In genomic region chr5:24427981-24428402, GRCm38 (mm10) we compare ENCODE assay signal across 8 mouse cellular contexts. TPM values are rescaled to one million over a fixed set of nuclear protein-coding genes. Genes with fewer than 3 reads are reported as not detected.
A peak's percentile ranks its signal among the peaks of the same experiment; 100 is the strongest.
DNase-seq lines count a peak whose midpoint lies in the region; ATAC-seq and TF ChIP-seq lines count a peak whose summit lies in the region.

No protein-coding gene starts in this region.

- H3K36me3 ChIP-seq in heart, embryonic 15.5 days, result peaks cover 36% of the 10 kb centered on the region
- H3K36me3 ChIP-seq in liver, postnatal 0 days (replicated peaks; ENCODE audit: insufficient read depth, low read length), result peaks cover 32% of the 10 kb centered on the region
- H3K36me3 ChIP-seq in stomach, embryonic 15.5 days, result peaks cover 34% of the 10 kb centered on the region

- H3K4me2 ChIP-seq in heart, embryonic 15.5 days, result peak overlapping the region; percentile 20; the same call in 1 of the 2 replicates
- H3K4me2 ChIP-seq in liver, postnatal 0 days (ENCODE audit: low read depth, low read length), result peak overlapping the region; percentile 66
- peak overlapping the region; percentile 93 for H3K4me2 ChIP-seq in stomach, embryonic 15.5 days

- 17% methylated on average over 15 of the region's 15 CpGs for WGBS in heart, embryonic 15.5 days
- 24% methylated on average over 13 of the region's 15 CpGs for WGBS in liver, postnatal 0 days (ENCODE audit: insufficient replicate concordance)
- 12% methylated on average over 15 of the region's 15 CpGs for WGBS in stomach, embryonic 15.5 days

- 0 out of 2 replicates have a peak overlapping the region, but pooled peaks have one; percentile 7 for H3K4me3 ChIP-seq in heart, embryonic 15.5 days
- H3K4me3 ChIP-seq in liver, postnatal 0 days (ENCODE audit: low read depth, low read length), result peak overlapping the region; percentile 41
- peak overlapping the region; percentile 65 for H3K4me3 ChIP-seq in stomach, embryonic 15.5 days (replicated peaks)

- no peak for TF ChIP-seq EP300 in liver, postnatal 0 days (IDR thresholded peaks at IDR 0.05; ENCODE audit: low read depth)

- intact Hi-C loops in heart, postnatal 10 days (cut with DNase I), result loop anchor here (2.0 kb wide), 2 partner anchors 17 to 43 kb away; partner anchors contain the start of gene Fastk

- no peak for TF ChIP-seq CTCF in liver, postnatal 0 days (IDR thresholded peaks at IDR 0.05; ENCODE audit: low read depth)

- no peak for DNase-seq in heart, postnatal 10 days
- peak; percentile 94 for DNase-seq in kidney, adult 11 months
- peak; percentile 77 for DNase-seq in liver, postnatal 0 days
- no peak for DNase-seq in cerebellum, postnatal 36 days
- no peak for DNase-seq in Muller cell, postnatal 12 days (ENCODE audit: inconsistent ontology term)
- no peak for DNase-seq in right cerebral cortex, postnatal 4 days

- no peak overlapping the region for H3K9ac ChIP-seq in heart, embryonic 15.5 days
- no peak overlapping the region; the same call in 1 of the 2 replicates for H3K9ac ChIP-seq in liver, postnatal 0 days (replicated peaks)
- no peak overlapping the region for H3K9ac ChIP-seq in stomach, embryonic 15.5 days

- H3K27me3 ChIP-seq in heart, embryonic 15.5 days, result no peaks in the 10 kb centered on the region
- H3K27me3 ChIP-seq in liver, postnatal 0 days (ENCODE audit: insufficient read depth, low read length), result no peaks in the 10 kb centered on the region
- no peaks in the 10 kb centered on the region for H3K27me3 ChIP-seq in stomach, embryonic 15.5 days (replicated peaks)

- H3K9me3 ChIP-seq in heart, embryonic 15.5 days (replicated peaks), result no peaks in the 10 kb centered on the region
- no peaks in the 10 kb centered on the region for H3K9me3 ChIP-seq in liver, postnatal 0 days (ENCODE audit: low read length)
- H3K9me3 ChIP-seq in stomach, embryonic 15.5 days, result no peaks in the 10 kb centered on the region

- no peak for ATAC-seq in heart, embryonic 15.5 days (replicated peaks; ENCODE audit: insufficient number of reproducible peaks, insufficient read depth, low FRiP score, low read depth)
- ATAC-seq in liver, postnatal 0 days, result peak; percentile 47
- peak; percentile 2; the same call in 1 of the 2 replicates for ATAC-seq in stomach, embryonic 15.5 days (ENCODE audit: insufficient read depth, low FRiP score, low read depth)

- H3K4me1 ChIP-seq in heart, embryonic 15.5 days (replicated peaks), result peaks cover 43% of the 10 kb centered on the region
- H3K4me1 ChIP-seq in liver, postnatal 0 days (ENCODE audit: insufficient read depth), result peaks cover 22% of the 10 kb centered on the region
- H3K4me1 ChIP-seq in stomach, embryonic 15.5 days, result peaks cover 41% of the 10 kb centered on the region

- no peak overlapping the region for H3K27ac ChIP-seq in heart, embryonic 15.5 days
- peak overlapping the region; percentile 58; the same call in 1 of the 2 replicates for H3K27ac ChIP-seq in liver, postnatal 0 days (ENCODE audit: low read depth)
- peak overlapping the region; percentile 80 for H3K27ac ChIP-seq in stomach, embryonic 15.5 days

RNA-seq across cellular contexts. Expression of gene Slc4a2, which starts 4.4 kb away (rescaled TPM):
- polyA plus RNA-seq in heart, embryonic 15.5 days (2015; fragmentation: Nextera tagmentation; extraction: Ambion mirVana), result 25.6 and 30.6 TPM in 2 replicates
- total RNA-seq in heart, postnatal 10 days (2021), result 10 to 100 TPM; 49.2 to 52.4 TPM
- 7.5 and 8.3 TPM in 2 replicates for polyA plus RNA-seq in liver, postnatal 0 days (2015; fragmentation: Nextera tagmentation; extraction: Ambion mirVana)
- 38.8 and 44.6 TPM in 2 replicates for polyA plus RNA-seq in stomach, embryonic 15.5 days (2015; fragmentation: Nextera tagmentation; extraction: Ambion mirVana)

RNA-seq across cellular contexts. Expression of gene Cdk5, which starts 4.7 kb away (rescaled TPM):
- polyA plus RNA-seq in heart, embryonic 15.5 days (2015; fragmentation: Nextera tagmentation; extraction: Ambion mirVana), result 27.5 and 32.5 TPM in 2 replicates
- total RNA-seq in heart, postnatal 10 days (2021), result 10 to 100 TPM; 21.5 to 25.0 TPM
- 11.5 and 13.1 TPM in 2 replicates for polyA plus RNA-seq in liver, postnatal 0 days (2015; fragmentation: Nextera tagmentation; extraction: Ambion mirVana)
- polyA plus RNA-seq in stomach, embryonic 15.5 days (2015; fragmentation: Nextera tagmentation; extraction: Ambion mirVana), result 37.3 and 41.2 TPM in 2 replicates

RNA-seq across cellular contexts. Expression of gene Asic3, which starts 14.8 kb away (rescaled TPM):
- polyA plus RNA-seq in heart, embryonic 15.5 days (2015; fragmentation: Nextera tagmentation; extraction: Ambion mirVana), result not detected in 2 replicates
- total RNA-seq in heart, postnatal 10 days (2021), result under 1 TPM; 0.12 to 0.22 TPM
- polyA plus RNA-seq in liver, postnatal 0 days (2015; fragmentation: Nextera tagmentation; extraction: Ambion mirVana), result 0.11 TPM in 1 of 2 replicates, not detected in the other
- polyA plus RNA-seq in stomach, embryonic 15.5 days (2015; fragmentation: Nextera tagmentation; extraction: Ambion mirVana), result 0.18 TPM in 1 of 2 replicates, not detected in the other

RNA-seq across cellular contexts. Expression of gene Fastk, which starts 17.1 kb away (rescaled TPM):
- 173 and 188 TPM in 2 replicates for polyA plus RNA-seq in heart, embryonic 15.5 days (2015; fragmentation: Nextera tagmentation; extraction: Ambion mirVana)
- total RNA-seq in heart, postnatal 10 days (2021), result 100 to 1,000 TPM; 207 to 209 TPM
- 40.6 and 46.9 TPM in 2 replicates for polyA plus RNA-seq in liver, postnatal 0 days (2015; fragmentation: Nextera tagmentation; extraction: Ambion mirVana)
- polyA plus RNA-seq in stomach, embryonic 15.5 days (2015; fragmentation: Nextera tagmentation; extraction: Ambion mirVana), result 98.1 and 103 TPM in 2 replicates

RNA-seq across cellular contexts. Expression of gene Tmub1, which starts 19.7 kb away (rescaled TPM):
- 17.0 and 20.0 TPM in 2 replicates for polyA plus RNA-seq in heart, embryonic 15.5 days (2015; fragmentation: Nextera tagmentation; extraction: Ambion mirVana)
- total RNA-seq in heart, postnatal 10 days (2021), result 10 to 100 TPM in 1 of 2 experiments, 1 to 10 TPM in 1; 9.6 to 10.7 TPM
- polyA plus RNA-seq in liver, postnatal 0 days (2015; fragmentation: Nextera tagmentation; extraction: Ambion mirVana), result 5.2 and 5.5 TPM in 2 replicates
- polyA plus RNA-seq in stomach, embryonic 15.5 days (2015; fragmentation: Nextera tagmentation; extraction: Ambion mirVana), result 22.0 and 22.3 TPM in 2 replicates

Comparison
In these comparisons a context has a peak if more than half of its experiments do, and no peak if none do; other contexts are left out.
1. H3K4me2 ChIP-seq: peak in every context shown above with its lines; median percentile 93 in stomach, embryonic 15.5 days; 66 in liver, postnatal 0 days; 20 in heart, embryonic 15.5 days.
2. H3K4me3 ChIP-seq: peak in every context shown above with its lines; median percentile 65 in stomach, embryonic 15.5 days; 41 in liver, postnatal 0 days; 7 in heart, embryonic 15.5 days.
3. DNase-seq: peak in kidney, adult 11 months (single experiment) and liver, postnatal 0 days (single experiment); none in heart, postnatal 10 days (0 of 2), cerebellum, postnatal 36 days (0 of 2), Muller cell, postnatal 12 days (single experiment) and right cerebral cortex, postnatal 4 days (single experiment).